Mouse (Mus musculus) midbrain, embryonic 12.5 days (tissue): ENCODE results near the gene Nav1. TPM values are rescaled to one million over a fixed set of nuclear protein-coding genes. Genes with fewer than 3 reads are reported as not detected.

Experiments used
- ATAC-seq: fragments of 200-750 bp; cut with Nextera tagmentation; 2 replicates; pipeline ENCODE4 v1.8.0; 2017; ENCODE audit warnings: low read depth, moderate TSS enrichment, moderate library complexity; ENCODE audit not compliant: low FRiP score
- H3K27ac ChIP-seq: fragments of 300-500 bp; sonication (generic); replicated peaks from 2 replicates; pipeline ENCODE4 v1.5.1; 2016; ENCODE audit warnings: mild to moderate bottlenecking
- H3K27me3 ChIP-seq: fragments of 300-500 bp; sonication (generic); 2 replicates; pipeline ENCODE4 v1.6.1; 2016; ENCODE audit warnings: mild to moderate bottlenecking
- H3K36me3 ChIP-seq: fragments of 300-500 bp; sonication (generic); 2 replicates; pipeline ENCODE4 v1.6.1; 2016
- H3K4me1 ChIP-seq: fragments of 300-500 bp; sonication (generic); 2 replicates; pipeline ENCODE4 v1.6.1; 2016
- H3K4me2 ChIP-seq: fragments of 300-500 bp; sonication (generic); replicated peaks from 2 replicates; pipeline ENCODE4 v1.6.1; 2016; ENCODE audit warnings: mild to moderate bottlenecking, moderate library complexity
- H3K4me3 ChIP-seq: fragments of 300-500 bp; sonication (generic); 2 replicates; pipeline ENCODE4 v1.5.1; 2016; ENCODE audit warnings: mild to moderate bottlenecking
- H3K9ac ChIP-seq: fragments of 300-500 bp; sonication (generic); replicated peaks from 2 replicates; pipeline ENCODE4 v1.6.1; 2016; ENCODE audit warnings: mild to moderate bottlenecking, moderate library complexity
- H3K9me3 ChIP-seq: fragments of 300-500 bp; sonication (generic); 2 replicates; pipeline ENCODE4 v1.6.1; 2016; ENCODE audit warnings: mild to moderate bottlenecking
- WGBS: fragments of 180-500 bp; shearing (Covaris S2); methylation state at CpG from one replicate; pipeline ENCODE4 v1.1.7; 2016; 5-methylcytosine and 5-hydroxymethylcytosine counted together
- polyA plus RNA-seq: library from polyadenylated mRNA; unstranded; fragments of >200 nt; fragmentation: Nextera tagmentation; extraction: Ambion mirVana; gene quantifications from 2 replicates; pipeline ENCODE4 v1.2.1, GENCODE M21; 2016

The Nav1 gene
- polyA plus RNA-seq, 1 experiment from 2014 or later: 25.6 TPM

DNA sequence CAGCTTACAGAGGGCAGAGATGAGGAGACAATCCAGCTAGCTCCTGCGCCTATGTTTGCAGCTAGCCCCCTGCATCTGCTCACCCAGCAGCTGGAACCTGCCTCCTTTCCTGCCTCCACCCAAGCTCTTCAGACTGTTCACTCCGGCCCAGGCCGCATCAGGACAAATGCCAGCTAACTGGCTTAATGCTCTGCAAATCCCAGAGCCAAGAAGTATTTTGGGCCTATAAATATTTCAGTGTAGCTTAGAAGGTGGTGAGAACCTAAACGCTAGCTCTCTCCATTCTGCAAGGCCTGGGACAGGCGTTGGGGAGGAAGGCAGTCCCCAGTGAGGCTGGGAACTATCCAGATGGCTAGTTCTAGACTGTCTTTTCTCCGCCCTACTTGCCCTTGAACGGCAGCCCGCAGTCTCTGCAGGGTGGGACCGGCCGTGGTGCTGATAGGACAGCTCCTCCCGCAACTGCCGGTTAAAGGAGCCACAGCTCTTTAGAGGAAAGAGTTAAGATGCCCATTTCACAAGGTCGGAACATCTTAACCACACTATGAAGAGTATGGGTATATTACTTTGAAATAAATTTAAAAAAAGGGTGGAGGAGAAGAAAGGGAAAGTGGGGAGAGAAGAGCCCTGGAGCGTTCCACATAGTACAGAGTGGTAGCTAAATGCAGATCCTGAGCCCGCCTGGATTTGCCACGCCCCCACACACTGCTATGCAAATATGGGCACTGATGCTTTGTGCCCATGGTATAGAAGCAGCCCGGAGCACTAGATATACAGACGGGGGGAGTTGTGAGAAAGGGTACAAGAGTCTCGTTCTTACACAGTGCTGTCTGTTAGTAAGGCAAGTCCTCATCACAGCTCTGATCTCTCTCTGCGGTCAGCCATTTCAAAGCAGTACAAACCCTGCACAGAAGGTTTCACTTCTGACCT is 8.9 kb upstream of the Nav1 start:
- Histone ChIP-seq H3K4me1 (peaks cover 13% of the 10 kb centered on the region), H3K9me3 (no peaks in the 10 kb centered on the region), H3K4me3 (no peak overlapping the region), H3K36me3 (no peaks in the 10 kb centered on the region), H3K27me3 (peaks cover 7% of the 10 kb centered on the region), H3K27ac (0 out of 2 replicates have a peak overlapping the region, but pooled peaks have one; percentile 1), H3K9ac (no peak overlapping the region), H3K4me2 (peak overlapping the region; percentile 17)
- 17% methylated on average over 20 of the region's 20 CpGs for WGBS
- peak; percentile 77 for ATAC-seq

DNA sequence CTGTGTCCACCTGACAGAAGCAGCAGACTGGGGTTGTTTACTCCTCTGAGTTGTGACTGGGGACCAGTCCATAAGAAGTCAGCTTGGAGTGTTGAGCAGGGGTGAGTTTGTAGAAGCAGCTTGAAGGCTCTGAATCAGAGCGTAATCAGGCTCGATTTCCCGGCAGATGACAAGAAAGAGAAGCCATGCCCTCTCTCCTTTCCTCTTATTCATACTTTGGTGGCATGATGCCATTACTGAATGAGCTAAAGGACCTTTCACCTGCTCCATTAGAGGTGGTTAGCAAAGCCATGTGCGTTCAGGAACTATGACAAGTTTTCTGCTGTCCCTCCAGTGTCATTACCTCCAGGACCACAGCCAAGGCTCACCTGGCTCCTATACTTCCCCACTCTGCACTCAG is 2.5 kb upstream of the Nav1 start:
- Histone ChIP-seq H3K4me1 (no peaks in the 10 kb centered on the region), H3K9ac (no peak overlapping the region), H3K27me3 (0 out of 2 replicates have a peak, but pooled peaks cover 4% of the 10 kb centered on the region), H3K4me2 (no peak overlapping the region), H3K27ac (no peak overlapping the region), H3K36me3 (no peaks in the 10 kb centered on the region), H3K4me3 (no peak overlapping the region), H3K9me3 (no peaks in the 10 kb centered on the region)
- WGBS: 89% methylated on average over 4 of the region's 4 CpGs
- ATAC-seq: no peak

DNA sequence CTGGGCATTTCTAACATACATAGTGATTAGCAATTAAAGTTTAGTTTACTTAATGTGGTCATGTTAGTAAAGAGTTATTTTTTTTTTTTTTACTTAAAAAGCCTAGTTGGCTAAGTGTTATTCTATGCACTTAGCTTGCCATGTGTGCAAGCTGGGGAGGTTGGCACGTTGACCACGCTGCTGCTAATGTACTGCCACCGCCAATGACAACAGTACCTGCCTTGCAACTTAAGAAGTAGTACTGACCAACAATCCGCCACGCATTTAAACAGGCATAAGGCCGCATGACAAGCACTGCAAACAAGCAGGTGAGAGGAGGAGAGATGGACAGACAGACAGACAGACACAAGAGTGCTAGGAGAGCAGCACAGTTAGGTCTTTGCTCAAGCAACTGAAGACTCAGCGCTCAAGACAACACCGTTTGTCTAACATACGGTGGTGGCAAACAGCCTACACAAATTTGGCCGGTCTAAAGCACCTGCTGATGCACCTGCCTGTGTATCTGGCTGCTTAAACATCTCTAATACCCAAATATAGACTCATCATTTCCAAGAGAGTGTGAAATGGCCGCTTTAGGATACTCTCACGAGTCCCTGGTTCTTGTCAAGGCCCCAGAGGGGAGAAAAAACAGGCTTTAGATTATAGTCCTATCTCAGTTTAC is 610 bp downstream of the Nav1 start:
- no peaks in the 10 kb centered on the region for H3K9me3 ChIP-seq
- H3K4me3 ChIP-seq: no peak overlapping the region
- no peak for ATAC-seq
- H3K4me2 ChIP-seq: no peak overlapping the region
- H3K9ac ChIP-seq: no peak overlapping the region
- H3K36me3 ChIP-seq: no peaks in the 10 kb centered on the region
- no peak overlapping the region for H3K27ac ChIP-seq
- WGBS: 90% methylated on average over 12 of the region's 12 CpGs
- peaks cover 4% of the 10 kb centered on the region; the same call in 1 of the 2 replicates for H3K27me3 ChIP-seq
- H3K4me1 ChIP-seq: peaks cover 19% of the 10 kb centered on the region

DNA sequence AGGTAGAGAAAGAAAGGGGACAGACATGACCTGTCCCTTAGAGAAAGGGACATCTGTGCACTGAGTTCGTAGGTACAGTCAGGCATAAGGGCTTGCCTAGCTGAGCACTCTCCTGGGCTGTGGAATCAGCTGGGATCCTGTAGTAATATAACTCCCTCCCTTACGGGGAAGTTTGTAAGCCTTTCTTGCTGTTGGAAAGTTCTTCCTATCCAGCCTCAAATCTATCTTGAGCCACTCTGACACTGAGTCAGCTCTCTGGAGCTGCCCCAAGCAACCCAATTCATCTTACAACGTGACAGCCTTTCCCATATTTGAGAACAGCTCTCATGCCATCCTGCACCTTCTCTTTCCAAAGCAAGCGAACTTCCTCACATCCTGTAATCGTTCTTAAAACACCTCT is 1.6 kb downstream of the Nav1 start:
- Histone ChIP-seq H3K9ac (no peak overlapping the region), H3K27ac (no peak overlapping the region), H3K4me3 (no peak overlapping the region), H3K36me3 (no peaks in the 10 kb centered on the region), H3K27me3 (peaks cover 8% of the 10 kb centered on the region), H3K9me3 (no peaks in the 10 kb centered on the region), H3K4me2 (no peak overlapping the region), H3K4me1 (peaks cover 21% of the 10 kb centered on the region)
- whole genome bisulfite sequencing: 77% methylated on average over 5 of the region's 5 CpGs
- no peak for ATAC-seq

DNA sequence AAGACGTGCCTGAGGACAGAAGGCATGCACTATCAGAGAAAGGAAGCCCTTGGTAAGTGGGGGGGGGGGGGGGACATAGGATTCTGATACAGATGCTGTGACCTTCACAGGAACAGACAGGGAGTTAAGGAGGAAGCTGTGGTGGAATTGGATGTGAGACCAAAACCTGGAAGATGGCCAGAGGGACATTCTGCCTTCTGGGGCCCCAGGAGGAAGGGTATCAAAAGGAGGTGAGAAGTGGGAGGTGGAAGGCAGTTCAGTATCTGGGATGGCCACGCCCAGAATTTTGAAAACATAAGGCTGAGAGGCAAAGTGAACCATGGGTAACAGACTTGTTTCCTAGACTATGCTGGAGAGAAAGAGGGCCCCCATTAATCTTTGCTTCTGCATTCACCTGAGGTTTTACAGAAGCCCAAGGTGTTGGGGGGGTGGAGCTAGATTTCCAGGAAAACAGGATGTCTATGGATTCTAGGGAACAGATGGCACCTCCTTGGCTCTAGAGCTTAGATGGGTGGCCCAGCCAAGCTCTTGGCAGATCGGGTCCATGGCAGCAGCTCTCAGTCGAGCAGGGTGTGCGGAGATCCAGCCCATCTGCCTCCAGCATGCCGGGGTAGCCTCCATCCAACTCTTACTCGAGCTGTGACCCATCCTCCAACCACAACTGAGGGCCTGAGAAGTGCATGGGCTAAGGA is 2.6 kb downstream of the Nav1 start:
- Histone ChIP-seq H3K4me3 (no peak overlapping the region), H3K27me3 (peaks cover 8% of the 10 kb centered on the region), H3K4me2 (no peak overlapping the region), H3K9me3 (no peaks in the 10 kb centered on the region), H3K9ac (no peak overlapping the region), H3K36me3 (no peaks in the 10 kb centered on the region), H3K4me1 (peaks cover 32% of the 10 kb centered on the region), H3K27ac (no peak overlapping the region)
- WGBS: 83% methylated on average over 7 of the region's 7 CpGs
- ATAC-seq: no peak

DNA sequence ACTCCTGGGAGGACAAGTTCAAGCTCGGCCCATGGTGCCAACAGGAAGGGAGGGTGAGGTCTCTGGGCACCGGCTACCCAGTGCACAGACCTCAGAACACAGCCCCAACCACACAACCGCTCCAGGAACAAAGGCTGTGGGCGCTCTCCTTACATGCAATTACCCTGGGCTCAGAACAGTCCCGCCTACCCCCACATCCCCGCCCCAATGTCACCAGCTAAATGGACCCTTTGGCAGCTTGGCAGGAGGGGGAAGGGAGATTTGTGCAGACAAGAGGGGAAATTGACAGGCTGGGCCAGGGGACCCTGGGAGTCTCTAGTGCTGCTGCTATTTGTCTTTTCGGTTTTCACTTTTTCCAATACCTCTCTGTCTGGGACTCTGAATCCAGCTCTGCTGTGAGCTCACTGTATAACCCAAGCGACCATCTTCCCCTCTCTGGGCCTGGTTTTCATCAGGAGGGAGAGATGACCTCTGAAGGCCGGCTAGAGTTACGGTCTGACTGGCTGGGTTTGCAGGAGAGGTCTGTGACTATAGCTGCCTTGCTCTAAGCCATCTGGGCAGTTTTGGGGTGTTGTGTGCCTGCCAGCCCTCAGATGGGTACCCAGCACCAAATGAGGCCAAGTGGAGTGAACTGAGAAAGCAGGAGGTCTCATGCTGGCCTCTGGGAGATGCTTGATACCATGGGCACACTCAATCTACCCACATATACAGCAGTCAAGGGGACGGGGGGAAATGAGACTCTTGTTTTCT is 3.8 kb downstream of the Nav1 start:
- Histone ChIP-seq H3K4me1 (peaks cover 33% of the 10 kb centered on the region), H3K27me3 (peaks cover 8% of the 10 kb centered on the region), H3K4me3 (no peak overlapping the region), H3K9ac (no peak overlapping the region), H3K36me3 (no peaks in the 10 kb centered on the region), H3K27ac (0 out of 2 replicates have a peak overlapping the region, but pooled peaks have one; percentile 30), H3K9me3 (no peaks in the 10 kb centered on the region), H3K4me2 (no peak overlapping the region)
- peak; percentile 74 for ATAC-seq
- 35% methylated on average over 11 of the region's 11 CpGs for WGBS

DNA sequence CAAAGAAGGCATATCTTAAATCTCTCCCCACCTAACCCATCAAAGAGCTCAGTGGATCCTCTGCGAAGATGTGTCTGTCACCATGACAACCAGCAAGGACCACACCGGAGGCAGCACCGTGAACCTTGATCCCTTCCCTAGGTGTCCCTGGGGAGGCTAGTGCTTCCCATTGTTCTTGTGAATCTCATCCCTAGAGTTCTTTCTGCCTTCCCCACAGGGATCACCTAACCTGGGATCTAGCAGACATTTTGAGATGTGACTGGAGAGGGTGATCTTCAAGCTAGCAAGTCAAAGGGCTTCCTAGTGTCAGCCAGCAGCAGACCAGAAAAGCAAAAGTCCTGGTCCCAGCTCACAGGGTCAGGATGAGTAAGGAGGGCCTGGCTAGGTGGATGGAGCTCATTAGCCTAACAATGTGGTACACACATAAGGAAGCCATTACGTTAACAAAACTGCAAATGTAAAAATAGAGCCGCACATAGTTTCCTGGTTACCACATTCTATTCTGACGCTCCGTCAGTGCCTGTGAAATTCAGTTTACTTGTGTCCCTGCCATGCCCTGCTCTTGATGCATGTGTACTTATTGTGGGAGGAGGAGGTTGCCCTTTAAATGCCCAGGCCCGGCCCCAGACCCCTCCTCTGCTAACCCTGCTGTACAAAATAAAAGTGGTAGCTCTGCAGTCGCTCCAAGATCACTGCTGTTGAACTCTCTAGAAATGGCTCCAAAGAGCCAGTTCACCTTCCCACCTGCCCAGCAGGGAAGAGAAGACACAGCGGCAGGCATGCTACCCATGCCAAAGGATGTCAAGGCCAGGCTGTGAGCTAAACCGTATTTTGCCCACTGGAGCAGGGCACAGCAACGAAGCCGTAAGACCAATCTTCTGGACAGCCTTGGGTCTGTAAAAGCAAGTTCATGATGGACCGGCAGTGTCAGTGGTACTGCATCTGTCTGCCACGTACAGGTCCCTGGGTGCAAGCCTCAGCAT is 6.8 kb downstream of the Nav1 start:
- peaks cover 5% of the 10 kb centered on the region for H3K27me3 ChIP-seq
- no peak overlapping the region for H3K27ac ChIP-seq
- H3K9me3 ChIP-seq: no peaks in the 10 kb centered on the region
- no peak overlapping the region for H3K4me3 ChIP-seq
- ATAC-seq: no peak
- 48% methylated on average over 15 of the region's 15 CpGs for whole genome bisulfite sequencing
- H3K36me3 ChIP-seq: no peaks in the 10 kb centered on the region
- H3K4me1 ChIP-seq: peaks cover 36% of the 10 kb centered on the region
- no peak overlapping the region for H3K9ac ChIP-seq
- no peak overlapping the region for H3K4me2 ChIP-seq

DNA sequence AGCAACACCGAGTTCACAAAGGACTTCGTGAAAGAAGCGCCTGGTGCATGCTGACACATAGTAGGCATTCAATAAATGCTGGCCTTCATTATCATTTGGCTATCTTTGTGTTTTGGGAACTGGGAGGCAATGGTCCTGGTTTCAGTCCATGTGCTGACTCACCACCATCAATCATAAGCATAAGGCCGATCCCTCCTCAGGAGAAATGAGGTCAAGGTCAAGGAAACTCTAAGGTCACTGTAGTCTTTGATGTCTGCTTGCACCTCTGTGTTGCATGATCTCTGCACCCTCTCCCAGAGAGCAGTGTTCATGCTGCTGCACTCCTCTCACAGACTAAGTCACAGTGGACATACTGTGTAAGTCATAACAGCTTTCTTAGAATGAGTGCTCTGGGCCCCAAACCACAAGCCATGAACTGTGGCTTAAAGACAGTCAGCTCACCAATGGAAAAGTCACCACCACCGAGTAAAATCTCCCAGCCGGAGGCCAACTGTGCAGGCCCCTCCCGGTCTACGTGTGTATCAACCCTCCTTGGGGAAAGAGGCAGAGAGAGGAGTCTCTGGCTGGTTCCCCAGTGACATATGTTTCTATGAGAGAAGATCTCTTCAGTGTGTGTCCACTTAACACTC is 8.7 kb downstream of the Nav1 start:
- Histone ChIP-seq H3K9ac (no peak overlapping the region), H3K9me3 (no peaks in the 10 kb centered on the region), H3K27ac (no peak overlapping the region), H3K36me3 (no peaks in the 10 kb centered on the region), H3K27me3 (peaks cover 5% of the 10 kb centered on the region), H3K4me1 (peaks cover 29% of the 10 kb centered on the region), H3K4me2 (no peak overlapping the region), H3K4me3 (no peak overlapping the region)
- ATAC-seq: no peak
- WGBS: 70% methylated on average over 8 of the region's 8 CpGs

DNA sequence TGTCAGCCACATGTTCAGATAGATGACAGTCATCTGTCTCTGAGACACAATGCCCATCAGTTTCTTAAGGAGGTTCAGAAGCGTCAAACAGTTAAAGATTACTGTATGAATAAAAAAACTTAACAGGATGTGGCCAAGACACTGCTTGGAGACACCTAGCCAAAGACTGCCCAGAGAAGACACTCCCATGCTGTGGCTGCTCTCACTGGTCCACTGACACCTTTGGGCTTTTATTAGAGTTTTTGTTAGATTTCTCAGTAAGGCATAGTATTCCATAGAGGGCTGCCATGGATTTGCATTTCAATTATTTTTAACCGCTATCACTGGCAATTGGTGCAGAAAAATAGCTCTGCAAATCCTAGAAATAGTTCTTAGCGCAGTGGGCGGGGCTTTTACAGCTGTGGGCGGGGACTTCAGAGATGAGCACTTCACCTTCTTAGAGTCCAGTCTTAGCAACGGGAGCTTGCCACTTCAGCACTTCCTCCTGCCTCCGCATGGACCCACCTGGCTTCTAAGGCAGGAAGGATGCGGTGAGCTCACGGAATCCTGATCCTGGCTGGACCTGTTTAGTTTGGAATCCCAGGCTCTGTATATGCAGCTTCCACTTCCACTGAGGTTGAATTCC is 12.7 kb downstream of the Nav1 start:
- Histone ChIP-seq H3K9ac (no peak overlapping the region), H3K9me3 (no peaks in the 10 kb centered on the region), H3K4me3 (no peak overlapping the region), H3K4me1 (0 out of 2 replicates have a peak, but pooled peaks cover 3% of the 10 kb centered on the region), H3K27ac (no peak overlapping the region), H3K4me2 (no peak overlapping the region), H3K27me3 (no peaks in the 10 kb centered on the region), H3K36me3 (no peaks in the 10 kb centered on the region)
- ATAC-seq: no peak
- 51% methylated on average over 9 of the region's 9 CpGs for WGBS
